Mouse (Mus musculus) C2C12 (cell line): ENCODE measurements around the gene Zfand2a.

ENCODE experiments used
- CTCF ChIP-seq: IDR thresholded peaks from one replicate; pipeline ENCODE4 v1.5.1; 2011; ENCODE audit not compliant: control insufficient read depth, insufficient read depth, insufficient read length
- MAX ChIP-seq: IDR thresholded peaks from one replicate; pipeline ENCODE4 v1.6.1; 2011; ENCODE audit warnings: mild to moderate bottlenecking, control low read depth
- USF1 ChIP-seq: IDR thresholded peaks from one replicate; pipeline ENCODE4 v1.6.1; 2011; ENCODE audit warnings: low read depth, mild to moderate bottlenecking, control low read depth, moderate library complexity

- TF ChIP-seq USF1 = no peak
- TF ChIP-seq CTCF = no peak
- no peak for TF ChIP-seq MAX
These were observed 50.3 kb downstream of the Zfand2a start for GRCm38 (mm10) chr5:139433842-139434568.
